Mouse (Mus musculus) neural tube, embryonic 14.5 days (tissue): ENCODE results near the gene Nav2. TPM values are rescaled to one million over a fixed set of nuclear protein-coding genes. Genes with fewer than 3 reads are reported as not detected.
A peak's percentile ranks its signal among the peaks of the same experiment; 100 is the strongest.

ENCODE experiments used
- ATAC-seq: fragments of 200-750 bp; cut with Nextera tagmentation; 2 replicates; pipeline ENCODE4 v1.8.0; 2017; ENCODE audit warnings: low read depth, mild to moderate bottlenecking, moderate TSS enrichment, moderate library complexity
- H3K27ac ChIP-seq: fragments of 300-500 bp; sonication (generic); 2 replicates; pipeline ENCODE4 v1.5.1; 2014; ENCODE audit warnings: low read depth, mild to moderate bottlenecking, control low read depth, low read length, moderate library complexity, mixed read lengths
- H3K27me3 ChIP-seq: fragments of 300-500 bp; sonication (generic); 2 replicates; pipeline ENCODE4 v1.6.1; 2014; ENCODE audit warnings: low read length; ENCODE audit not compliant: control insufficient read depth, insufficient read depth
- H3K36me3 ChIP-seq: fragments of 300-500 bp; sonication (generic); 2 replicates; pipeline ENCODE4 v1.6.1; 2014; ENCODE audit warnings: low read length, mixed read lengths; ENCODE audit not compliant: control insufficient read depth, insufficient read depth
- H3K4me1 ChIP-seq: fragments of 300-500 bp; sonication (generic); 2 replicates; pipeline ENCODE4 v1.6.1; 2014; ENCODE audit warnings: low read length; ENCODE audit not compliant: control insufficient read depth, insufficient read depth
- H3K4me2 ChIP-seq: fragments of 300-500 bp; sonication (generic); 2 replicates; pipeline ENCODE4 v1.6.1; 2014; ENCODE audit warnings: mild to moderate bottlenecking, low read depth, low read length, control low read depth
- H3K4me3 ChIP-seq: fragments of 300-500 bp; sonication (generic); 2 replicates; pipeline ENCODE4 v1.5.1; 2014; ENCODE audit warnings: low read depth, low read length, control low read depth, mixed read lengths
- H3K9ac ChIP-seq: fragments of 300-500 bp; sonication (generic); replicated peaks from 2 replicates; pipeline ENCODE4 v1.6.1; 2014; ENCODE audit warnings: low read depth, mild to moderate bottlenecking, control low read depth, low read length, mixed read lengths
- H3K9me3 ChIP-seq: fragments of 300-500 bp; sonication (generic); 2 replicates; pipeline ENCODE4 v1.6.1; 2016; ENCODE audit warnings: low read length; ENCODE audit not compliant: control insufficient read depth
- WGBS: fragments of 180-500 bp; shearing (Covaris S2); extraction: QIAGEN DNeasy Blood & Tissue Kit; methylation state at CpG from one replicate; pipeline ENCODE4 v1.1.7; 2014; 5-methylcytosine and 5-hydroxymethylcytosine counted together
- polyA plus RNA-seq: library from polyadenylated mRNA; unstranded; fragments of >200 nt; fragmentation: Nextera tagmentation; extraction: Ambion mirVana; gene quantifications from 2 replicates; pipeline ENCODE4 v1.2.1, GENCODE M21; 2014

The Nav2 gene
- polyA plus RNA-seq, 1 experiment from 2014 or later = 36.5 TPM

DNA sequence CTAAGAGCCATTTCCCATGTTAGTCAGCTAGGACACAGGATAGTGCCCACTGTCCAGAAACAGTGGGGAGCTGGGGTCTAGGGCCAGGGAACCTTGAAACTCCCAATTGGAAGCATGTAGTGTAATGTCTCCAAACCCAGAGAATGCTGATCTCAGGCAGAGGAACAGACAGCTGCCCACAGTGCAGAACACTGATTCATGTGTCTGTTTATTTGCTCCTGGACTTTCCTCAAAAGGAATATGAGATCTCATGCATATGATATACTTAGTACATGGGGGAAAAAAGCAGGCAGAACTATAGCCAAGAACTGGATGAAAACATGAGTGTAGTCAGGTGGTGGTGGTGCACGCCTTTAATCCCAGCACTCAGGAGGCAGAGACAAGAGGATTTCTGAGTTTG lies 297.0 kb downstream of the Nav2 start:
- H3K27me3 ChIP-seq = no peaks in the 10 kb centered on the region
- H3K4me1 ChIP-seq = peaks cover 4% of the 10 kb centered on the region; the same call in 1 of the 2 replicates
- no peaks in the 10 kb centered on the region for H3K36me3 ChIP-seq
- ATAC-seq = no peak
- H3K27ac ChIP-seq = no peak overlapping the region
- H3K9me3 ChIP-seq = no peaks in the 10 kb centered on the region
- H3K4me2 ChIP-seq = no peak overlapping the region
- H3K4me3 ChIP-seq = no peak overlapping the region
- WGBS = 89% methylated on average over 1 of the region's 1 CpGs
- H3K9ac ChIP-seq = no peak overlapping the region

DNA sequence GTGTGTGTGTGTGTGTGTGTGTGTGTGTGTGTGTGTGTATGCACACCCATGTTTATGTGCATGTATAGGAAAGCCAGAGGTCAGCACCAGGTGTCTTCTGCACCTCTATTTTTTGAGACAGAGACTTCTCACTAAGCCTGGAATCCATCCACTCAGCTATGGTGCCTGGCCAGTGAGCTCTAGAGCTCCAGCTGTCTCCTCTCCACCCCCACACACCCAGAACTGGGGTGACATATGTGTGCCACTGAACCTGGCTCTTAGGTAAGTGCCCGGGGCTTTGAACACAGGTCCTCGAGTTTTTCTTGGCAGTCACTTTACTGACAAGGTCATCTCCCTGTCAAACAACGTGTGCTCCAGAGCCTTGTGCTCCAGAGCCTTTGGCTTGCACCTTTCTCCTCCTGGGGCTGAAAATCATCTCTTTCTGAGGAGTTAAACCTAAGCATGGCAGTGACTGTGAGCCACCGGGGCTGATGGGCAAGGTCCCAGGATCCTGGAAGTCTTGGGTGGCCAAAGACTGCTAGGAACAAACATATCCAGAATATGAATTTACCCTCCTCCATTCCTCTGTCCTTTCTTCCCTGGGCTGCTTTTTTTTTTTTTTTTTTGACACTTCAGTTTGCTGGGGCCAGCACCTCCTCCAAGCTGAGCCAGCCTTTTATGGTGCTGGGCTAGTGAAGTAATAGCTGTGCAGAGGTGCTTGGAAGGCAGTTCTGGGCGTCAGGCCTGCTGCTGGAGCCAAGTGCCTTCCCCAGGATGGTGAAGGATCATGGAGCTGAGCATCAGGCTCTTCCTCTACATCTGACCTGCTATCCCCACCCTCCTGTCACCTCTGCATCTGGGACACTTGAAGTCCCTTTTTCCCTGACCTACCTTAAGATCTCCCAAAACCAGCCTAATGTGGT lies 298.5 kb downstream of the Nav2 start:
- Histone ChIP-seq H3K4me3 (no peak overlapping the region), H3K9ac (no peak overlapping the region), H3K27me3 (no peaks in the 10 kb centered on the region), H3K9me3 (no peaks in the 10 kb centered on the region), H3K36me3 (no peaks in the 10 kb centered on the region), H3K4me1 (peaks cover 4% of the 10 kb centered on the region; the same call in 1 of the 2 replicates), H3K4me2 (no peak overlapping the region), H3K27ac (no peak overlapping the region)
- WGBS = 80% methylated on average over 5 of the region's 5 CpGs
- no peak for ATAC-seq

DNA sequence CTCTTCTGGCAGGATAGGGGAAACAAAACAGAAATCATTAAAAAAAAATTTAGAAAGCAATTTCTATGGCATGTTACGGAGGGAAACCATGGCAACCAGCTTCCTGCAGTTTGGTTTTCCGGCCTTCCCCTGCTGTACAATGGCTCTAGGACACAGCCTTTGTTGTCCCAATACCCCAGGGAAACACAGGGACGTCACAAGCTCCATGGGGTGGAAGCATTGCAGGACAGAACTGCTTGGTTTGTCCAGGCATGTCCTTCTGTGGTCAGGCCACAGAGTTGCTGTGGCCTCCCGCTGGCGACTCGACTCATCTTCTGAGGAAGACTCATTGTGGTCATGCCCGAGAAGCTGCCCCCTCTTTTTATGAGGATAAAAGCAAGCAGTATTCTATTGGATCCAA lies 301.0 kb downstream of the Nav2 start:
- H3K4me2 ChIP-seq = no peak overlapping the region
- peaks cover 4% of the 10 kb centered on the region; the same call in 1 of the 2 replicates for H3K4me1 ChIP-seq
- no peak overlapping the region for H3K27ac ChIP-seq
- H3K36me3 ChIP-seq = no peaks in the 10 kb centered on the region
- H3K9me3 ChIP-seq = no peaks in the 10 kb centered on the region
- 30% methylated on average over 7 of the region's 7 CpGs for WGBS
- no peak overlapping the region for H3K4me3 ChIP-seq
- peak; percentile 49; the same call in 1 of the 2 replicates for ATAC-seq
- H3K9ac ChIP-seq = no peak overlapping the region
- H3K27me3 ChIP-seq = no peaks in the 10 kb centered on the region

DNA sequence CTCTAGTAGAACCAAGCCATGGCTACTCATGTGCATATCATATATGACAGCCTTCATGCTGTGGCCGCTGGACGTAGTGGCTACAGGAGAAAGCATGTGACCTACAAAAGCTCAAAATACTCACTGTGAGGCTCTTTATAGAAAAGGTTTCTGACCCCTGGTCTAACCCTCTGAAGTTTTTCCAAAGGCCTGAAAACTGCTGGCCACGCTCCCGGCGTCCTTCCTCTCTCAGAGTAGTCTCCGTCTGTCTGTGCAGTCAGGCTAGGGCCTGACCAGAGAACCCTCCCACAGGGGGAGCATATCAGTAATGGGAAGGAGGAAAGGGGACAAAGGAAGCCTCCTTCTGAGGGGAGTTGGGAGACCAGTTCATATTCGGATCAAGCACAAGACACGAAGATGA lies 302.2 kb downstream of the Nav2 start:
- Histone ChIP-seq H3K9ac (no peak overlapping the region), H3K36me3 (no peaks in the 10 kb centered on the region), H3K4me3 (no peak overlapping the region), H3K27me3 (no peaks in the 10 kb centered on the region), H3K27ac (no peak overlapping the region), H3K4me1 (peaks cover 4% of the 10 kb centered on the region; the same call in 1 of the 2 replicates), H3K4me2 (no peak overlapping the region; the same call in 1 of the 2 replicates), H3K9me3 (no peaks in the 10 kb centered on the region)
- no peak for ATAC-seq
- WGBS = 93% methylated on average over 8 of the region's 8 CpGs

DNA sequence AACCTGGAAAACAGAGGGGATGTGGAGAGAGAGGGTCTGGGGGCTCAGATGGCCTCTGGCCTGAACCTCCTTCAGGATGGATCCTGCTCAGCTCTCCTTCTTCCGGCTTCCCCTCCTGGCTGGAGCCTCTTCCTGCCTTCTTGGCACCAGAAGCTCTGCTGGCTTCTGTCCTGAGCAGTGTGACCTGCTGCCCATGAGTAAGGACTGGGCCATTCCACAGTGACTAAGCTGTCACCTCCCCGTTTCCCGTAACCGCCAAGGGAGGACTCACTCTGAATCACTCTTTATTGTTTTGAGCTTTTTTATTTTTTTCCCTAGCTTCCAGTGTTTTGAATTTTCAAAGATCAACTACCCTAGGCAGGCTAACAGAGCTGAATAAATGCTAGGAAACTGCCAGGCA lies 304.5 kb downstream of the Nav2 start:
- Histone ChIP-seq H3K9ac (no peak overlapping the region), H3K9me3 (no peaks in the 10 kb centered on the region), H3K4me2 (no peak overlapping the region), H3K4me1 (peaks cover 4% of the 10 kb centered on the region; the same call in 1 of the 2 replicates), H3K4me3 (no peak overlapping the region), H3K27ac (no peak overlapping the region), H3K36me3 (no peaks in the 10 kb centered on the region), H3K27me3 (no peaks in the 10 kb centered on the region)
- no peak for ATAC-seq
- 57% methylated on average over 4 of the region's 4 CpGs for WGBS

DNA sequence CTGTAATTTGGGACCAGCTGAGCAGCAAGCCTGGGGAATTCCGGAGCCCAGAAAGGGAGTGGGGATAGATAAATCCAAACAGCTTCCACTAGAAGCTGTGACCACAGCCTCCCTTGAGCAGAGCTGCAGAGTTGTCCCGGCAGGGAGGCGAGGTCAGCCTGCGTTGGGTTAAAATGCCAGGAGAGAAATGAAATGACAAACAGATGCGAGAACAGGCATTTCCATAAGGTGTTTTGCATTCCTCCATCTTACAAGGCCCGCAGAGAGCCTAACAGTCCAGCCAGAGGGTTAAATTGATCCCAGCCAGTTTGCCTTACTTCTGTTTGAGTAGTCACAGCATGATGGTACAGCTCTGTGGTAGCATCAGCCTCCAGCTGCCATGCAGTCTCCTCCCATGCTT lies 309.3 kb downstream of the Nav2 start:
- no peaks in the 10 kb centered on the region for H3K27me3 ChIP-seq
- no peaks in the 10 kb centered on the region for H3K36me3 ChIP-seq
- 80% methylated on average over 6 of the region's 6 CpGs for WGBS
- no peak for ATAC-seq
- H3K9ac ChIP-seq = no peak overlapping the region
- no peak overlapping the region for H3K4me3 ChIP-seq
- no peak overlapping the region for H3K4me2 ChIP-seq
- H3K9me3 ChIP-seq = no peaks in the 10 kb centered on the region
- H3K4me1 ChIP-seq = no peaks in the 10 kb centered on the region
- H3K27ac ChIP-seq = no peak overlapping the region

DNA sequence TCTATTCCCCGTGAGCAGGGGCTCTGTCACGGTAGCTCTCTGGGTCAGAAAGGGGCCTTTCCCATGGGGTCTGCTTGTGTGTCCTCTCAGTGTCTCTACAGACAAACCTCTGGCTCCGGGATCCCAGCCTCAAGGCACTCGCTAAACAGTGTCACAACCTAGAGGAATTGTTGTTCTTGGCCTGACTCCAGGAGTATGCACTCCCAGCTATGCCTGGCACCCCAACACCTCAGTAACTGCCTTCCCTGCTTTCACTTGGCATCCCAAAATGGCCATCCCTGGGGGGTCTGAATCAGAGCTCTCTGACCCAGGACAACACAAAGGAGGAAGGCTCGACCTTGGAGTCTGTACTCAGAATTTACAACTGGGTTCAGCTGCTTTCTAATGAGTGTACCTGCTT lies 317.2 kb downstream of the Nav2 start:
- H3K4me1 ChIP-seq = no peaks in the 10 kb centered on the region
- H3K9ac ChIP-seq = no peak overlapping the region
- H3K4me2 ChIP-seq = no peak overlapping the region
- no peaks in the 10 kb centered on the region for H3K36me3 ChIP-seq
- H3K4me3 ChIP-seq = no peak overlapping the region
- H3K27me3 ChIP-seq = no peaks in the 10 kb centered on the region
- no peak for ATAC-seq
- H3K9me3 ChIP-seq = no peaks in the 10 kb centered on the region
- H3K27ac ChIP-seq = no peak overlapping the region
- 72% methylated on average over 5 of the region's 5 CpGs for WGBS

DNA sequence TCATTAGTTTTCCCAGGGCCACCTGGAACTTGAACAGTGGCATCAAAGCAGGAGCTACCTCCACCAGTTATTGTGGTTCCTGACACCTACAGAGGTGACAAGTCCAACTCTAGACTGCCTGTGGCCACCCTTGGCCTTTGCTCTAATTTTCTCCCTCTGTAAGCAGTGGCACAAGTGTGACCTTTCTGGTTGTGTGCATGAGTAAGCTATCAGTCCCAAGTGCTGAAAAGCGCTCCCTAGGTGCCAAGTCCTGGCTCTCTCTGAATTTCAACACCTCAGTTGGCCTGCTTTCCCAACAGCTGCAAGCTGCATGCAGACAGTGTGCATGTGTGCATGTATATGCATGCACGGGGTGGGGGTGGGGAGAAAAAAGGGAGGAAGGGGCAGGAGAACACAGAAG lies 324.5 kb downstream of the Nav2 start:
- 88% methylated on average over 2 of the region's 2 CpGs for WGBS

DNA sequence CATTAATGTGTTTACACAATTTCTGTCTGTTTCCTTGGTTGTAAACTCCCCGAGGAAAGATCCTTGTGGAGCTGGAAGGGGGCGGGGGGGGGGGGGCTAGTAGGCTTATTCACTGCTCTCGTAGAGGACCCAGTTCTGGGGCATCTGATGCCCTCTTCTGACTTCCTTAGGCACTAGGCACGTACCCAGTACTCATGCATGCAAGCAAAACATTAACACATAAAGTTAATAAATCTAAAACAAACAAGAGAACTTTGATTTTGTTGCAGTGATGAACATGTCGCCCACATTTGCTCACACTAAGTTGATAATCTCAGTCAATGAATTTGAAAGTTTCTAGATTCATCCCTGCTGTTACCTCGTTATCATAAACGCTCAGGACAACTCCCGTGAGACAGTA lies 325.8 kb downstream of the Nav2 start:
- WGBS = 74% methylated on average over 8 of the region's 8 CpGs
- no peak overlapping the region for H3K27ac ChIP-seq
- no peak for ATAC-seq
- H3K27me3 ChIP-seq = no peaks in the 10 kb centered on the region
- 0 out of 2 replicates have a peak, but pooled peaks cover 2% of the 10 kb centered on the region for H3K4me1 ChIP-seq
- H3K9ac ChIP-seq = no peak overlapping the region
- H3K36me3 ChIP-seq = no peaks in the 10 kb centered on the region
- H3K4me2 ChIP-seq = no peak overlapping the region
- H3K9me3 ChIP-seq = no peaks in the 10 kb centered on the region
- H3K4me3 ChIP-seq = no peak overlapping the region

More for the DNA sequence above, 324.5 kb downstream of the Nav2 start:
- Histone ChIP-seq H3K4me3 (no peak overlapping the region), H3K27ac (no peak overlapping the region), H3K27me3 (no peaks in the 10 kb centered on the region), H3K4me2 (no peak overlapping the region), H3K4me1 (0 out of 2 replicates have a peak, but pooled peaks cover 2% of the 10 kb centered on the region), H3K36me3 (no peaks in the 10 kb centered on the region), H3K9me3 (no peaks in the 10 kb centered on the region), H3K9ac (no peak overlapping the region)
- ATAC-seq = no peak
